Mouse (Mus musculus): ENCODE data around the gene Fam160a2.
"Not testable (repeated sequence)": the region's sequence is repeated elsewhere in the genome, so short reads cannot be mapped to it uniquely, and the experiment has no call there.

DNA sequence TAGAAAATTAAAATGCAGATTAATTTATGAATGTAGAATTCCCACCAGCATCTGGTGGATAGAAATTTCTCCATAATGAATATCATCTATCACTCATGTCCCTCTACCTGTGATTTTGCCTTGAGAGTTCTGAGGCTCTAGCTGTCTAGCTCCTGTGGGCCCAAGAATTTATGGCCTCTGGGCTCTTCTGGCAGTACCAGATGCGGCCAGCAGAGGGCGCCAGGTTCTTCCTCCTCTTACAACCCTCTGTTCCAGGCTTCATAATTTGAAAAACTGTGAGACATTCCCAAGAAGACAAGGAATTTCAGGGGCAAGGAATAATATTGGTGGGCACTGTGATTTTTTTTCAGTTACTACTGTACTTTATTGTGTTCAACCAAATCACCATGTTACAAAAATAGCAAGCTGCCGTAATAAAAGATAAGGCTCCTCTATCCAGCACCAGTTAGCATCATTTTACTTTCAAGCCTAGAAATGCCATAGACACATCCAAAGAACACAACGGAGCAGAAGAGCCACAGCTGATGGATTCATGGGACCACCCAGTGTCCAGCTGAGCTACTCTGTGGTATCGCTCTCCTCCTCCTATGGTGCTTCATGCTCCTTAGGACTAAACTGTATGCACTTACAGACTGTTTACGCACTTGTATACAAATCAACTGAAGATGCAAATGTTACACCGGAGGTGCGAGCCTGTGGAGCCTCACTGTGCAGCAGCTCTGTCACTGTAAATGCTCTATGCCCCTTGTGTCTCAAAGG is 12.2 kb upstream of the Fam160a2 start:
- TF ChIP-seq EP300 (IDR thresholded peaks at IDR 0.05; ENCODE audit: low read depth): not testable (repeated sequence)
- TF ChIP-seq CTCF (IDR thresholded peaks at IDR 0.05; ENCODE audit: low read depth): peak; percentile 90

All from heart, postnatal 0 days (tissue).